Mouse (Mus musculus) heart, adult 9 months (tissue): ENCODE data around the gene Ksr1.
A peak's percentile ranks its signal among the peaks of the same experiment; 100 is the strongest.
"Not testable (repeated sequence)": the region's sequence is repeated elsewhere in the genome, so short reads cannot be mapped to it uniquely, and the experiment has no call there.

ENCODE experiments used
- DNase-seq, 2 experiments: peaks; one replicate each; pipeline ENCODE4 v3.0.0; 2022; ENCODE audit warnings: low spot score in 2 of 2

Ksr1 gene

GRCm38 (mm10) chr11:79013056-79013455 is 133.2 kb downstream of the Ksr1 start:
- no peak for DNase-seq

- DNase-seq = no peak
These were observed 133.7 kb downstream of the Ksr1 start for GRCm38 (mm10) chr11:79012529-79012928.

- no peak for DNase-seq
These were observed 137.3 kb downstream of the Ksr1 start for GRCm38 (mm10) chr11:79008891-79009290.

GRCm38 (mm10) chr11:79008007-79008775 is 138.0 kb downstream of the Ksr1 start:
- no peak for DNase-seq

GRCm38 (mm10) chr11:79007356-79007755 is 138.9 kb downstream of the Ksr1 start:
- DNase-seq = not testable (repeated sequence)

GRCm38 (mm10) chr11:79006417-79006816 is 139.8 kb downstream of the Ksr1 start:
- DNase-seq = no peak

GRCm38 (mm10) chr11:79005578-79006394 is 140.4 kb downstream of the Ksr1 start:
- no peak for DNase-seq

GRCm38 (mm10) chr11:79003769-79004638 is 142.2 kb downstream of the Ksr1 start:
- DNase-seq = no peak

GRCm38 (mm10) chr11:79003053-79003768 is 143.0 kb downstream of the Ksr1 start:
- peak in 1 of 2 experiments; percentile 61 for DNase-seq

GRCm38 (mm10) chr11:79002551-79002951 is 143.7 kb downstream of the Ksr1 start:
- no peak for DNase-seq

- DNase-seq = no peak
These were observed 144.3 kb downstream of the Ksr1 start for GRCm38 (mm10) chr11:79001871-79002270.

GRCm38 (mm10) chr11:78999118-78999517 is 147.1 kb downstream of the Ksr1 start:
- no peak for DNase-seq

- DNase-seq = not testable (repeated sequence)
These were observed 155.2 kb downstream of the Ksr1 start for GRCm38 (mm10) chr11:78990875-78991543.

- DNase-seq = no peak
These were observed 156.1 kb downstream of the Ksr1 start for GRCm38 (mm10) chr11:78990096-78990495.

GRCm38 (mm10) chr11:78989206-78989605 is 157.0 kb downstream of the Ksr1 start:
- DNase-seq = not testable (repeated sequence)

GRCm38 (mm10) chr11:78986311-78987002 is 159.8 kb downstream of the Ksr1 start:
- no peak for DNase-seq

GRCm38 (mm10) chr11:78985505-78985904 is 160.7 kb downstream of the Ksr1 start:
- DNase-seq = no peak

GRCm38 (mm10) chr11:78984483-78985177 is 161.6 kb downstream of the Ksr1 start, which contains the start of gene Lgals9:
Gene Lgals9 (minus strand): TSS chr11:78984946.
- peak; percentile 91 to 93 for DNase-seq

- DNase-seq = no peak
These were observed 162.7 kb downstream of the Ksr1 start for GRCm38 (mm10) chr11:78983539-78983938.
